Mouse (Mus musculus) erythroblast, embryonic 14.5 days (primary cell): ENCODE results near the gene Crmp1.

Experiments used
- GATA1 ChIP-seq: IDR thresholded peaks from 2 replicates; pipeline ENCODE4 v1.6.1; 2012; ENCODE audit warnings: low read length, inconsistent platforms, mixed read lengths
- TAL1 ChIP-seq: IDR thresholded peaks from 3 replicates; pipeline ENCODE4 v1.6.1; 2012; ENCODE audit warnings: low read length, inconsistent platforms, mixed read lengths

DNA sequence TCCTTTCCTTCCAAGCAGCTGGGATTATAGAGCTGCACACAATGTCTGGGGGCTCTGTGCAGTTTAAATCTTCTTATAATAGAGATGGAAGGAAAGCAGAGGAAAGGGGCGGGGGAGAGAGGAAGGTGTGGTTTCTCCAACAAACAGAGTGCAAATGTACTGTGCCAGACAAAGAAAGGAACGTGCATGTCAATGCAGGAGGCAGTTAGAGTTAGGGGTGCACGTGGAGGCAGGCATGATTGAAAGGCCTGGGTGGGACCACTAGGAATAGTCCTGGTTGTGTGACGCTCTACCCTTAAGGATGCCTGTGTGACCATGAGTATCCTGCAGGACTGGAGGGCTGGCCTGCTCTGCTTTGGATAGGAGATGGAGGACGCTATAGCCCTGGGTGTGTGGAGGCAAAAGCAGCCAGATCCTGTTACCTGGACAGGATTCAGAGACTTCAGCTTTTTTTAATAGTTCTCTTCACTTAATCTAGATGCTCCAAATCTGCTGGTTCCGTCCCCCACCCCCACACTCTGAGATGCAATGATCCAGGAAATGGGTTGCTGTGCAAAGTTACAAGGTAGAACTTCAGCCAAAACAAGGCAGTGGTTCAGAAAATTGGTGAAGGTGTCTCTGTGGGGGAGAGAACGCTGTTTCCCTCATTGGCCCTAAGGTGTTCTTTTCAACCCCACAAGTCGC lies 88.9 kb downstream of the Crmp1 start:
- TF ChIP-seq GATA1: no peak
- TF ChIP-seq TAL1: no peak
